Mouse (Mus musculus): ENCODE data around the gene 1700015G11Rik. TPM values are rescaled to one million over a fixed set of nuclear protein-coding genes. Genes with fewer than 3 reads are reported as not detected.
A peak's percentile ranks its signal among the peaks of the same experiment; 100 is the strongest.

The 1700015G11Rik gene
- total and polyA plus RNA-seq, 2 experiments from 2014 or later: not detected

DNA sequence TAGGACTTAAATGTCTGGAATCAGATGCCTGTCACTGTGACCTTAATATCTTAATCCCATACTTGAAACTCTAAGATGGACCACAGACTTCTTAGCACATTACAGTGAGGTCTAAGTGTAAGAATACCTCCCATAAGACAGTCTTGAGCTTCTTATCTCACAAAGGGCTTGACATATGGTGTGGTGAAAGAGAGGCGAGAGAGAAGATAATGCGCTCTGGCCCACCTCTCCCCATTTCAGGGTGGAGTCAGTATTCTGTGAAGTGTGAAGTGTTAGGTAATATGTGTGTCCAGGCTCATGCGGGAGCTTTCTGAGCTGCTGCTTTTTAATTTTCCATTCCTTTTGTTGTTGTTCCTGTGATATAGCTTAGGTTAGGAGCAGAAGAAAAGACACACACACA is 24.5 kb downstream of the 1700015G11Rik start:
- Histone ChIP-seq H3K27me3 (ENCODE audit: insufficient read depth, low read length) (no peaks in the 10 kb centered on the region), H3K27ac (ENCODE audit: low read depth, low read length) (no peak overlapping the region), H3K36me3 (ENCODE audit: insufficient read depth, low read length) (0 out of 2 replicates have a peak, but pooled peaks cover 2% of the 10 kb centered on the region), H3K4me2 (ENCODE audit: low read depth, low read length, poor library complexity, severe bottlenecking) (no peak overlapping the region), H3K9ac (replicated peaks; ENCODE audit: low read length, poor library complexity, severe bottlenecking) (no peak overlapping the region), H3K4me3 (ENCODE audit: low read depth, low read length) (no peak overlapping the region), H3K4me1 (ENCODE audit: insufficient read depth, low read length) (no peaks in the 10 kb centered on the region), H3K9me3 (ENCODE audit: low read length) (no peaks in the 10 kb centered on the region)
- TF ChIP-seq CTCF (IDR thresholded peaks at IDR 0.05): no peak
- no peak for ATAC-seq (ENCODE audit: low FRiP score)
- 71% methylated on average over 3 of the region's 3 CpGs for WGBS
- DNase-seq (ENCODE audit: low spot score): no peak

DNA sequence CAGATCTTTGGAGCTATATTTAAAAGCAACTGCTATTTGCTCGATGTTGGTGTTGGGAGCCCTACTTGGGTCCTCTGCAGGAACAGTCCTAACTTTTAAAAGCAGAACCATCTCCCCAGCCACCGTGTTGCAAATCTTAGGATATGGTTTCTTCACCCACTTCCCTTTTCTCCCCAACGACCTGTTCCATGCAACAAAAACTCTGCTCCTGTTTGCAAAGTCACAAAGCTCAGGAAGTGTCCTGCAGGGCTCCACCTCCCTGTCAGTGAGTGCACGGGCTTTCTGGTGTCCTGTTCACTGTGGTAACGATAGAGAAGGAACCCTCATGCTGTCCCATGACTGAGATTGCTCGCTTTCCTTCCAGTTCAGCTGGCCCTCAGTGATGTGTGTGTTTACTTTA is 28.6 kb downstream of the 1700015G11Rik start:
- Histone ChIP-seq H3K4me3 (ENCODE audit: low read depth, low read length) (no peak overlapping the region), H3K27ac (ENCODE audit: low read depth, low read length) (no peak overlapping the region), H3K36me3 (ENCODE audit: insufficient read depth, low read length) (no peaks in the 10 kb centered on the region), H3K27me3 (ENCODE audit: insufficient read depth, low read length) (no peaks in the 10 kb centered on the region), H3K9me3 (ENCODE audit: low read length) (no peaks in the 10 kb centered on the region), H3K4me2 (ENCODE audit: low read depth, low read length, poor library complexity, severe bottlenecking) (no peak overlapping the region), H3K9ac (replicated peaks; ENCODE audit: low read length, poor library complexity, severe bottlenecking) (no peak overlapping the region), H3K4me1 (ENCODE audit: insufficient read depth, low read length) (no peaks in the 10 kb centered on the region)
- ATAC-seq (ENCODE audit: low FRiP score) (no peak), DNase-seq (ENCODE audit: low spot score) (no peak)
- WGBS: 73% methylated on average over 6 of the region's 6 CpGs
- TF ChIP-seq CTCF (IDR thresholded peaks at IDR 0.05): no peak

- no peak for TF ChIP-seq CTCF (IDR thresholded peaks at IDR 0.05)
- 78% methylated on average over 6 of the region's 6 CpGs for WGBS
- Histone ChIP-seq H3K4me1 (ENCODE audit: insufficient read depth, low read length) (no peaks in the 10 kb centered on the region), H3K9ac (replicated peaks; ENCODE audit: low read length, poor library complexity, severe bottlenecking) (no peak overlapping the region), H3K4me3 (ENCODE audit: low read depth, low read length) (no peak overlapping the region), H3K9me3 (ENCODE audit: low read length) (no peaks in the 10 kb centered on the region), H3K27ac (ENCODE audit: low read depth, low read length) (no peak overlapping the region), H3K4me2 (ENCODE audit: low read depth, low read length, poor library complexity, severe bottlenecking) (no peak overlapping the region), H3K36me3 (ENCODE audit: insufficient read depth, low read length) (no peaks in the 10 kb centered on the region), H3K27me3 (ENCODE audit: insufficient read depth, low read length) (no peaks in the 10 kb centered on the region)
- ATAC-seq (ENCODE audit: low FRiP score) (no peak), DNase-seq (ENCODE audit: low spot score) (no peak)
Observed at GRCm38 (mm10) chr7:51985763-51986162, 29.8 kb downstream of the 1700015G11Rik start.

DNA sequence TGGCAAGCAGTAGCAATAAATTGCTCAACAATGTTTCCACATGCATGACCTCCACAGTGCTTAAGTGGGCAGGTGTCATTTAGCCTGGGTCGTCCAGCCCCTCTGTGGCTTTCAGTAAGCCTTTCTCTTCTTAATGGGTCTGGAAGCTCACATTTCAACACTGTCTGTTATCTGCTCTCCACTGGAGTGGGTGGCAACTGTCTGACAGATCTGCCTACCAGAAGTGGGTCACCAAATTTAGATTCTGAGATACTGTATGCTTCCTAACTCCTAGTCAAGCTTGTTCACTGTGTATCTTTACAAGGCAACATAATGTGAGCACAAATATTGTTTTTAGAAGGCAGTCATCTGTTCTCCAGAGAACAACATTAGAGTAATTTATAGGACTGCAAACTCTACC is 33.2 kb downstream of the 1700015G11Rik start:
- TF ChIP-seq CTCF (IDR thresholded peaks at IDR 0.05): no peak
- H3K9me3 ChIP-seq (ENCODE audit: low read length): no peaks in the 10 kb centered on the region

GRCm38 (mm10) chr7:51979271-51979670 is 36.3 kb downstream of the 1700015G11Rik start:
- ATAC-seq (ENCODE audit: low FRiP score): no peak
- Histone ChIP-seq H3K27me3 (ENCODE audit: insufficient read depth, low read length) (no peaks in the 10 kb centered on the region), H3K4me3 (ENCODE audit: low read depth, low read length) (no peak overlapping the region), H3K36me3 (ENCODE audit: insufficient read depth, low read length) (no peaks in the 10 kb centered on the region), H3K27ac (ENCODE audit: low read depth, low read length) (no peak overlapping the region), H3K9ac (replicated peaks; ENCODE audit: low read length, poor library complexity, severe bottlenecking) (no peak overlapping the region), H3K4me2 (ENCODE audit: low read depth, low read length, poor library complexity, severe bottlenecking) (no peak overlapping the region), H3K4me1 (ENCODE audit: insufficient read depth, low read length) (no peaks in the 10 kb centered on the region), H3K9me3 (ENCODE audit: low read length) (no peaks in the 10 kb centered on the region)
- WGBS: 45% methylated on average over 5 of the region's 5 CpGs
- DNase-seq (ENCODE audit: low spot score): peak; percentile 38
- peak; percentile 72 for TF ChIP-seq CTCF (IDR thresholded peaks at IDR 0.05)

More for the DNA sequence above, 33.2 kb downstream of the 1700015G11Rik start:
- 38% methylated on average over 1 of the region's 1 CpGs for WGBS
- Histone ChIP-seq H3K27ac (ENCODE audit: low read depth, low read length) (no peak overlapping the region), H3K4me3 (ENCODE audit: low read depth, low read length) (no peak overlapping the region), H3K36me3 (ENCODE audit: insufficient read depth, low read length) (no peaks in the 10 kb centered on the region), H3K27me3 (ENCODE audit: insufficient read depth, low read length) (no peaks in the 10 kb centered on the region), H3K9ac (replicated peaks; ENCODE audit: low read length, poor library complexity, severe bottlenecking) (no peak overlapping the region), H3K4me1 (ENCODE audit: insufficient read depth, low read length) (no peaks in the 10 kb centered on the region), H3K4me2 (ENCODE audit: low read depth, low read length, poor library complexity, severe bottlenecking) (no peak overlapping the region)
- DNase-seq (ENCODE audit: low spot score) (no peak), ATAC-seq (ENCODE audit: low FRiP score) (no peak)

GRCm38 (mm10) chr7:51975181-51975580 is 40.3 kb downstream of the 1700015G11Rik start:
- no peak for ATAC-seq (ENCODE audit: low FRiP score)
- Histone ChIP-seq H3K4me3 (ENCODE audit: low read depth, low read length) (no peak overlapping the region), H3K9me3 (ENCODE audit: low read length) (no peaks in the 10 kb centered on the region), H3K9ac (replicated peaks; ENCODE audit: low read length, poor library complexity, severe bottlenecking) (no peak overlapping the region), H3K4me1 (ENCODE audit: insufficient read depth, low read length) (no peaks in the 10 kb centered on the region), H3K36me3 (ENCODE audit: insufficient read depth, low read length) (no peaks in the 10 kb centered on the region), H3K27ac (ENCODE audit: low read depth, low read length) (no peak overlapping the region), H3K4me2 (ENCODE audit: low read depth, low read length, poor library complexity, severe bottlenecking) (no peak overlapping the region), H3K27me3 (ENCODE audit: insufficient read depth, low read length) (no peaks in the 10 kb centered on the region)
- 48% methylated on average over 6 of the region's 6 CpGs for WGBS
- no peak for DNase-seq (ENCODE audit: low spot score)
- TF ChIP-seq CTCF (IDR thresholded peaks at IDR 0.05): no peak
